Mouse (Mus musculus) brain, embryonic 14.5 days (tissue): ENCODE data around the gene Smc4.

Experiments
- CTCF ChIP-seq: fragments of 200-500 bp; IDR thresholded peaks from 2 replicates; pipeline ENCODE4 v1.5.1; 2012; ENCODE audit warnings: inconsistent platforms, mild to moderate bottlenecking, moderate library complexity, borderline replicate concordance; ENCODE audit not compliant: insufficient read depth, insufficient read length; ENCODE audit errors: extremely low read depth
- POLR2A ChIP-seq: fragments of 200-500 bp; IDR thresholded peaks from 2 replicates; pipeline ENCODE4 v1.6.1; 2012; ENCODE audit warnings: mild to moderate bottlenecking, inconsistent platforms, borderline replicate concordance; ENCODE audit not compliant: poor library complexity, insufficient read depth, insufficient read length, severe bottlenecking; ENCODE audit errors: extremely low read depth

- no peak for TF ChIP-seq CTCF
- no peak for TF ChIP-seq POLR2A
These were observed 58.2 kb downstream of the Smc4 start for GRCm38 (mm10) chr3:69062764-69063163.
